Mouse (Mus musculus) heart, postnatal 0 days (tissue): ENCODE measurements around the gene Arhgap15.

Source experiments
- CTCF ChIP-seq: IDR thresholded peaks from 2 replicates; pipeline ENCODE4 v1.5.1; 2016; ENCODE audit warnings: antibody characterized with exemption, control low read depth, low read depth
- EP300 ChIP-seq: IDR thresholded peaks from 2 replicates; pipeline ENCODE4 v1.6.1; 2016; ENCODE audit warnings: antibody characterized with exemption, low read depth

GRCm38 (mm10) chr2:43987919-43988318, 239.3 kb downstream of the Arhgap15 start:
- TF ChIP-seq CTCF (no peak), EP300 (no peak)
